Mouse (Mus musculus) heart, postnatal 0 days (tissue): ENCODE measurements around the gene Ddx31. TPM values are rescaled to one million over a fixed set of nuclear protein-coding genes. Genes with fewer than 3 reads are reported as not detected.

Source experiments
- ATAC-seq: fragments of 200-750 bp; cut with Nextera tagmentation; 2 replicates; pipeline ENCODE4 v1.8.0; 2017; ENCODE audit warnings: low read depth, moderate number of reproducible peaks, moderate library complexity; ENCODE audit not compliant: insufficient read depth
- DNase-seq: peaks from one replicate; pipeline ENCODE4 v3.0.0-alpha.2; 2016; ENCODE audit warnings: low spot score
- H3K27ac ChIP-seq: fragments of 300-500 bp; sonication (generic); 2 replicates; pipeline ENCODE4 v1.5.1; 2014; ENCODE audit warnings: low read depth, mild to moderate bottlenecking
- H3K27me3 ChIP-seq: fragments of 300-500 bp; sonication (generic); 2 replicates; pipeline ENCODE4 v1.6.1; 2014; ENCODE audit warnings: low read length, mixed read lengths; ENCODE audit not compliant: control insufficient read depth, insufficient read depth
- H3K36me3 ChIP-seq: fragments of 300-500 bp; sonication (generic); replicated peaks from 2 replicates; pipeline ENCODE4 v1.6.1; 2014; ENCODE audit warnings: low read length, mixed read lengths; ENCODE audit not compliant: control insufficient read depth, insufficient read depth
- H3K4me1 ChIP-seq: fragments of 300-500 bp; sonication (generic); 2 replicates; pipeline ENCODE4 v1.6.1; 2014; ENCODE audit warnings: antibody characterized with exemption; ENCODE audit not compliant: control insufficient read depth, insufficient read depth
- H3K4me2 ChIP-seq: fragments of 300-500 bp; sonication (generic); 2 replicates; pipeline ENCODE4 v1.6.1; 2014; ENCODE audit warnings: low read depth, mild to moderate bottlenecking, low read length, moderate library complexity
- H3K4me3 ChIP-seq: fragments of 300-500 bp; sonication (generic); 2 replicates; pipeline ENCODE4 v1.5.1; 2014; ENCODE audit warnings: low read depth, low read length
- H3K9ac ChIP-seq: fragments of 300-500 bp; sonication (generic); replicated peaks from 2 replicates; pipeline ENCODE4 v1.6.1; 2014; ENCODE audit warnings: low read depth, low read length, mixed read lengths
- H3K9me3 ChIP-seq: fragments of 300-500 bp; sonication (generic); replicated peaks from 2 replicates; pipeline ENCODE4 v1.6.1; 2016; ENCODE audit warnings: low read length; ENCODE audit not compliant: control insufficient read depth
- CTCF ChIP-seq: IDR thresholded peaks from 2 replicates; pipeline ENCODE4 v1.5.1; 2016; ENCODE audit warnings: antibody characterized with exemption, control low read depth, low read depth
- EP300 ChIP-seq: IDR thresholded peaks from 2 replicates; pipeline ENCODE4 v1.6.1; 2016; ENCODE audit warnings: antibody characterized with exemption, low read depth
- WGBS: fragments of 180-500 bp; shearing (Covaris S2); extraction: QIAGEN DNeasy Blood & Tissue Kit; methylation state at CpG from one replicate; pipeline ENCODE4 v1.1.7; 2014; 5-methylcytosine and 5-hydroxymethylcytosine counted together
- polyA plus RNA-seq: library from polyadenylated mRNA; unstranded; fragments of >200 nt; fragmentation: Nextera tagmentation; extraction: Ambion mirVana; gene quantifications from 2 replicates; pipeline ENCODE4 v1.2.1, GENCODE M21; 2015
- total RNA-seq: library from RNA; depleted of rRNA; stranded (reverse); fragments of >200 nt; gene quantifications from 2 replicates; pipeline ENCODE4 v1.2.3, GENCODE M21; 2014; ENCODE audit warnings: low replicate concordance

Ddx31 gene
- total and polyA plus RNA-seq, 2 experiments from 2014 or later: 2.1 to 4.1 TPM

- H3K4me1 ChIP-seq: no peaks in the 10 kb centered on the region
- ATAC-seq (no peak), DNase-seq (peak; percentile 45)
- no peak overlapping the region for H3K4me3 ChIP-seq
- 22% methylated on average over 3 of the region's 3 CpGs for WGBS
- no peaks in the 10 kb centered on the region for H3K36me3 ChIP-seq
- H3K4me2 ChIP-seq: no peak overlapping the region
- no peak overlapping the region for H3K9ac ChIP-seq
- H3K27ac ChIP-seq: peak overlapping the region; percentile 26
- no peaks in the 10 kb centered on the region for H3K9me3 ChIP-seq
- no peaks in the 10 kb centered on the region for H3K27me3 ChIP-seq
- TF ChIP-seq CTCF (no peak), EP300 (no peak)
These were observed 41.8 kb upstream of the Ddx31 start for GRCm38 (mm10) chr2:28798390-28798789.

- TF ChIP-seq CTCF: no peak
- no peak for TF ChIP-seq EP300
- H3K9ac ChIP-seq: no peak overlapping the region
- no peak overlapping the region for H3K4me2 ChIP-seq
- no peaks in the 10 kb centered on the region for H3K36me3 ChIP-seq
- H3K27ac ChIP-seq: no peak overlapping the region
- ATAC-seq: no peak
- no peak overlapping the region for H3K4me3 ChIP-seq
- H3K27me3 ChIP-seq: no peaks in the 10 kb centered on the region
- H3K4me1 ChIP-seq: no peaks in the 10 kb centered on the region
- 61% methylated on average over 2 of the region's 2 CpGs for WGBS
- H3K9me3 ChIP-seq: no peaks in the 10 kb centered on the region
- no peak for DNase-seq
These were observed 40.6 kb upstream of the Ddx31 start for GRCm38 (mm10) chr2:28799575-28799974.

GRCm38 (mm10) chr2:28803406-28803805 is 36.8 kb upstream of the Ddx31 start:
- no peak for DNase-seq
- Histone ChIP-seq H3K36me3 (no peaks in the 10 kb centered on the region), H3K4me1 (no peaks in the 10 kb centered on the region), H3K9me3 (no peaks in the 10 kb centered on the region), H3K27me3 (no peaks in the 10 kb centered on the region), H3K27ac (no peak overlapping the region), H3K4me2 (no peak overlapping the region), H3K4me3 (no peak overlapping the region), H3K9ac (no peak overlapping the region)
- TF ChIP-seq EP300 (no peak), CTCF (no peak)
- 67% methylated on average over 7 of the region's 7 CpGs for WGBS
- ATAC-seq: no peak

GRCm38 (mm10) chr2:28808841-28809240 is 31.4 kb upstream of the Ddx31 start:
- Histone ChIP-seq H3K4me2 (no peak overlapping the region), H3K4me1 (no peaks in the 10 kb centered on the region), H3K9ac (no peak overlapping the region), H3K36me3 (no peaks in the 10 kb centered on the region), H3K9me3 (no peaks in the 10 kb centered on the region), H3K27me3 (no peaks in the 10 kb centered on the region), H3K4me3 (no peak overlapping the region), H3K27ac (no peak overlapping the region)
- no peak for ATAC-seq
- TF ChIP-seq EP300 (no peak), CTCF (no peak)
- no peak for DNase-seq
- 66% methylated on average over 6 of the region's 6 CpGs for WGBS

GRCm38 (mm10) chr2:28810260-28811013 is 29.8 kb upstream of the Ddx31 start:
- Histone ChIP-seq H3K9ac (no peak overlapping the region), H3K4me2 (no peak overlapping the region), H3K27ac (no peak overlapping the region), H3K9me3 (no peaks in the 10 kb centered on the region), H3K27me3 (no peaks in the 10 kb centered on the region), H3K4me3 (no peak overlapping the region), H3K36me3 (no peaks in the 10 kb centered on the region), H3K4me1 (no peaks in the 10 kb centered on the region)
- TF ChIP-seq CTCF (no peak), EP300 (no peak)
- ATAC-seq (no peak), DNase-seq (no peak)
- 48% methylated on average over 5 of the region's 5 CpGs for WGBS

GRCm38 (mm10) chr2:28818866-28819265 is 21.3 kb upstream of the Ddx31 start:
- no peak for ATAC-seq
- Histone ChIP-seq H3K4me3 (no peak overlapping the region), H3K4me2 (no peak overlapping the region), H3K9ac (no peak overlapping the region), H3K27me3 (no peaks in the 10 kb centered on the region), H3K27ac (no peak overlapping the region), H3K4me1 (no peaks in the 10 kb centered on the region), H3K9me3 (no peaks in the 10 kb centered on the region), H3K36me3 (peaks cover 11% of the 10 kb centered on the region)
- DNase-seq: no peak
- WGBS: 39% methylated on average over 4 of the region's 4 CpGs
- TF ChIP-seq CTCF (no peak), EP300 (no peak)
